Mouse (Mus musculus) layer of hippocampus, postnatal 36 days (tissue): ENCODE measurements around the gene Myh7. TPM values are rescaled to one million over a fixed set of nuclear protein-coding genes. Genes with fewer than 3 reads are reported as not detected.

Source experiments
- DNase-seq, 2 experiments: peaks; one replicate each; pipeline ENCODE4 v3.0.0; 2022
- total RNA-seq, 2 experiments: library from RNA; stranded (reverse); gene quantifications; 2 replicates each; pipeline ENCODE4 v1.2.3; 2021

The Myh7 gene
- total RNA-seq, 2 experiments from 2014 or later, result 7.9 to 9.2 TPM

- DNase-seq, result no peak
These were observed 53.1 kb downstream of the Myh7 start for GRCm38 (mm10) chr14:54941024-54941978.

DNA sequence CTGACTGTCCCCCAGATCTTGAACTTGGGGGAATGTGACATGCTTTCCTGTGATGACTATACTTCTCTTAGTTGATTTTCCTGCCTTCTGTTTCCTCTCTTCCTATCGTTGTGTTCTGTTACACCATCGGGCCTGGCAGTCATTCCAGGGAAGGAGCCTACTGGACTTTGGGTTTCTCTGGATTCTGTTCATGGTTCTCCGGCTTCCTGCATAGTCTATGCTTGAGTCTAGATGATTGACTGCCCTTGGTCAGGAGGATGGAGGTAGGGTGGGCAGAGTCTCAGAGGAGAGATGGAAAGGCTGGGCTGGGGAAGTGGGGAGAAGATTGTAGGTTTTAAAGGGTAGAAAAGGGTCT, 54.3 kb downstream of the Myh7 start:
- no peak for DNase-seq

DNA sequence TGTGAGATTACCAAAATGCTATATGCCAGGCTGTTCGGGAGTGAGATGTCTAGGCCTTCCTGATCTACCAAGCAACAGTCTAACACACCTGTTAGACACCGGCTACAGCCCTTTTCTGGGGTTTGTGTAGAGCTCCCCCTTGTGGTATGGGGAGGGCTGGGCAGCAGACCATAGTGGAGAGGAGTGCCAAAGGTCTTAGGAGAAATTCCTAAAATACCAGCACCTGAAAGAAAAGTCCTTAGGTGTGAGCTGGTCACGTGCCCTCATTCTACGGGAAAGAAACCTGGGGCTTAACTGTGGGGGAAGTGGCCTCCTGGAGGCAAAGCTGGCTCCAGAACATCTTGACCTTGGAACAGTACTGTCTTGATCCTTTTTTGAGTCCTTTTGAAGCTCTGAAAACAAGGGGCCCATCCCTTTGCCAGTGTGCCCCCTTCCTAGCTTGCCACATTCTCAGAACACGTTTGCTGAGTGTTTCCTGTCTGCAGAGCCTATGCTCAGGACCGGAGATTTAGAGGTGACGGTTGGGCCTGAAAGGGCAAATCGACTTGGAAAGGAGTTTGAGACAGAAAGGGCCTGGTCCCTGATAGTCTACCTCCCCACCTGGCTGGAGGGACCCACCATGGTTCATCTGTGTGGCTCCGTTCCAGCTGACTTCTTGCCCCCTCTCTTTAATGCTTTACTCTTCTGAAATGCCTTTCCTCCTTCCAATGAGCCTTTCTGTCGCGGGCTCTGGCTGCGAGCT, 54.8 kb downstream of the Myh7 start:
- DNase-seq, result peak; percentile 46 to 56

DNA sequence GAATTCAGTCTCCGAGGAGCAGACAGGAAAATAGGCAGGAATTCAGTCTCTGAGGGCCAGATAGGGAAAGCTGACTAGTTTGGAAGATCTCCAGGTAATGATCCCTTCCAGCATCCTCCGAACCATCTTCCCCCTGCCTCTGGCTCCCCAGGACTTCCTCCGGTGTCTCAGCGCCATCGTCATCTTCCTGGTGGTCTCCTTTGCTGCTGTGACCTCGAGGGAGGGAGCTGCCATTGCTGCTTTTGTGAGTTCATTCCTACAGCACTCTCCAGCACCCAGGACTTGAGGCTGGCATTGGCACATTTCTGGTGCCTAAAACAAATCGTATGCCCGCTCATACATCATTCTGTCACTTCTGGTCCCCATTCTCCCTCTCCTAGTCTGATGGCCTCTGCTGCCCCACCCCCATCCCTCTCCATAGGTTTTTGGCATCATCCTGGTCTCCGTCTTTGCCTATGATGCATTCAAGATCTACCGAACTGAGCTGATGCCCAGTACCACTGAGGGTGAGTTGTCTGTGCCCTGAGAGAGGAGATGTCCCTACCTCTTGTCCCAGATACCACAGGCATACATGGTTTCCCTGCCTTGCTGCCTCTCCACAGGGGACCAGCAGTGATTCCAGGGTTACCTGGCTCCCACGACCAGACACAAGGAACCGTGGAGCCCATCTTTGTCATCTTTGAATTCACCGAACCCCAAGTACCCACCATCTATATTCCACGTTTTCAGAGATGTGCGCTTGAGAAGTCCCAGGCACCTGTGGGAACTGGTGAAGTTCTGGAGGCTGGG, 55.8 kb downstream of the Myh7 start:
- DNase-seq, result no peak

DNA sequence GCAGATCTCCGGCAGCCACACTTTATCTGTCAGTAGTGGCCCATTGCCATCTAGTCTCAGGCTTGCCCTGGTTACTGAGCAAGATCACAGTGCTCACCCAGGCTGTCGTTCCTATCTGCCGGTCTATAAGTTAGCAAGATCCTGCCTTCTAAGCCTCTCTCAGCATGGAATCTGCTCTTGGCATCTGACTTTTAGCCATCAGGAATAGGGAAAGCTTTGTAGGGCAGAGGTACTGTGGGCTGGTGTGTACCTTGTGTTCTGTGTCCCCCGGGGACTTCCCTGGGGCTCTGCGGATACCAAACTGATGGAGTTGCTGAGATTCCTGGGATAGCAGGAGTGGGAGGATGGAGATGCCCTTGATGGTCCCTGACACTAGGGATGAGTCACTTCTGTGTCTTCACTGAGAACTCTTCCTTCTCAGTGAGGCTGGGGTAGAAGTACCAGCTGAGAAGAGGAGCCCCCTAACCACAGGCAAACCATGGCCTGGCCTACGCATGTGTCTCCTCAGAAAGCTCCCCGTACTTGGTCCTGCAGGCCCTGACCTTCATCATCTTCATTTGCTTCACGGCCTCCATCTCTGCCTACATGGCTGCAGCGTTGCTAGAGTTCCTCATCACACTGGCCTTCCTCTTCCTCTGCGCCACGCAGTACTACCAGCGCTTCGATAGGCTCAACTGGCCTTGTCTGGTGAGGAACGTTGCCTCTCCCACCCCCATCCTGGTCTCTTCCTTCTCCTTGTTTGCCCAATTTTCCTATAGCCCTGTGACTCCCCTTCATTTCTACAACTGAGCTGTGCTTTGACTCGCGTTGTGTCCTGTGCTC, 56.9 kb downstream of the Myh7 start:
- DNase-seq, result no peak

DNA sequence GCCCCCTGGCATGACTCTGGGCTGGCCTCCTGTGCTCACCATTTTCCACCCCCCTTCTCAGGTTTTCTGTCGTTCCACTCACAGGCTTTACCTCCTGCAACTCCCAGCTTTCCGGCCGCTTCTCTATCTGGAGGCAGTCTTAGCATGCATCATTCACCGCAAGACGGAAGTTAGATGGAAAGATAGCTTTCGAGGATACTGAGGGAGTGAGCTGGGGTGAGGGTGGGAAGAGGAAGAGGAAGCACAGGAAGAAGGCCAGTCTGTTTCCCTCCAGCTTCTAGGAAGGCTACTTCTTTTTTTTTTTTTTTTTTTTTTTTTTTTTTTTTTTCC, 57.6 kb downstream of the Myh7 start:
- no peak for DNase-seq

- peak; percentile 69 to 74 for DNase-seq
These were observed 58.3 kb downstream of the Myh7 start, which contains the start of gene Cmtm5 for GRCm38 (mm10) chr14:54935904-54936830. Gene Cmtm5 (plus strand): TSS chr14:54936261.

DNA sequence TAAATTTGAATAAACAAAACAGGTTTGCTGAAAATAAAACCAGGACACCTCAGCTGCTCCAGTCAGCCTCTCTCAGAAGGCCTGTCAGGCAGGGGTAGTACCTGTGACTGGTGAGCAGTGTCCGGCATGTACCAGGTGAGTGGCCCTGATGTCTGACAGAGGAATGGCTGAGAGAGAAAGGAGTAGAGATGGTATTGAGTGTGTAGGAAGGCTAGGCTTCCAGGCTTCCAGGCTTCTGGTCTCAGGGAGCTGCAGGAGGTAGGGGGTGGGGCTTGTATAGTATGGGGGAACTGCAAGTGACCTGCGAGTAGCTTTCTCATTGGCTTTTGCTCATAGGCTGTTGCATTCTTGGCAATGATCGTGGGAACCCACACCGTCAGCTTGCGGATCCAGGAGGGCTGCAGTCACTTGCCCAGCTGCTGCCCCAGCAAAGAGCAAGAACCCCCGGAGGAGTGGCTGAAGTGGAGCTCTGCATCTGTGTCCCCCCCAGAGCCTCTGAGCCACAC, 61.7 kb downstream of the Myh7 start, which contains the start of gene Il25:
Il25 (plus strand) TSS at position 51 of the 506 bp plus-strand sequence.
- DNase-seq, result no peak

DNA sequence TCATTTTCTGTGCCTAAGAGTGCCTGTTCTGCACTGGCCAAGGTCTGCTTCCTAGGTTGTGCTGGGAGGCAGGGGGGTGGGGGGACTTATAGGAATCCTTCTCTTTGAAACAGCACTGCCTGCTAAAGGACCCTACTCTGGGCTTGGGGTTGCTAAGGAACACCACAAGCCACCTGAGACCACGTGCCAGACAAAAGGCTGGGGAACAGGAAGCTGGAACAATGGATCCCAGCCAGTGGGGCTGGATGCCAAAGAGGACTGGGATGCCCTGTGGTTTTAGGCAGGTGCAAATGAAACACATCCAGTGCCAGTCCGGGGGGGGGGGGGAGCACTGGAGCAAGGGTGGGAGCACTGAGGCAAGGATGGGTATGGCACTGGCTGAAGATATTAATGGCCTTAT, 64.0 kb downstream of the Myh7 start:
- no peak for DNase-seq

DNA sequence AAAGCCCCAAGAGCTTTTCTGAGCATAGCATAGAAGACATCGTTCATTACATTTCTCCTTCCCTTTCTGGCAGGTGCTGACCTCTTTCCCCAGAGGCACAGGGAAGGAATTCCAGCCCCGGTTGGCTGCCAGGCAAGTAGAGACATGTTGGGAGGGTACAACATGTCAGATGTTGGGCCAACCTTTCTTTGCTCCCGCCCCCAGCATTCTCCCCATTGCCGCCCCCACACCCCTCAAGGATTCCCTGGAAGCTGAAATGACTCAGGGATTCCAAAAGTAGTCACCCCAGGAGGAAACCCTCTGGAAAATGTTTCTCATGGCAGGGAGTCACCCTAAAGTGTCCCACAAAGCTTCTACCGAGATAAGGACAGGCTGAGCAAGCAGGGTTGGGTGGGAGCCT, 64.6 kb downstream of the Myh7 start:
- no peak for DNase-seq

DNA sequence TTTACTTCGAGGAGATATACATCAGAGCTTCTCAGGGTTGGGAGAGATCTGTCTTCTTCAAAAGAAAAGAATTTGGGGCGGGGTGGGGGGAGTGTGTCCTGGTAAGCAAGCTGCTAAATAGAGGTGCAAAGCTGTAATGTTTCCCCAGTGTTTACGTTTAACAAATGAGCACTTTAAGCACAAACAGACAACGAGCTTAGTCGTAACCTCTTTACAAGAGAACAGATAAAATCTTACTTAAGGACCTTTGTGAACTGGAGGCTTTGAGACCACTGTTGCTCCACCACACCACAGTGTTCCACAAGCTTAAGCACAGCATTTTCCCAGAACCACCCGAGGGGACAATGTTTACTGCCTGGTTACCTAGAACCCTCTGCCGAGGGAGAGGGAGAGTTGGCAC, 67.1 kb downstream of the Myh7 start:
- no peak for DNase-seq

DNA sequence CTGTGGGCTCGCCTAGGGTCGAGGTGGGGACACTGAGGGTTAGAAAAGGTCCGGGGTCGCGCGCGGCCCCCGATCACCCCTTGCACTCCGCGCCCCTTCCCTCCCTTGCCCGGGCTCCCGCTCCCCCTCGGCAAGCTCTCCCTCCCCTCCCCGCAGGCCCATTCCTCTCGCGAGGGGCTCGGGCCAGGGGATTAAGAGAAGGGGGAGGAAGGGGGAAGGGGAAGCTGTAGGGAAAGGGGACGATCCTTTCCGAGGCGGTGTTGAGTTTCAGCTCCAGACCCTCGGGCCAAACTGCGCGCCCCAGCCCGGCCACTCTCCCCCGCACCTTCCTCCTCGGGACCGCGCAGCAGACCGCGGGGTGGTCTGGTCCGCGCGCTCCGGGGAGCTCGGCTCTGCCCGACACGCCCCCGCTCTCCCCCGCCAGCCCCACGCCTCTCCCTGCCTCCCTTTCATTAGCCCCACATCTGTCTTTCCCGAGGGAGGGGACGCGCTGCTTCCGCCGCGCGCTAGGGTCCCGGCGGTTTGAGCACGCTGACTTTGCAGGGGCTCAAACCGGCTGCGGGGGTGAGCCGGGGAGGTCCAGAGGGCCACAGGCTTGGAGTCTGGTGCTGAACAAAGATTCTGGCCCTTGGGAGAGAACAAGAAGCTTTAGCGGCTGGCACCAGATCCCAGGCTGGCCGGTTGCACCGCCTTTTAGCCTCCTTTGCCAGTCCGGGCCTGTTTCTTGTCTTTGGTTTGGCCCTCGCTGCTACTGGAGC, 67.8 kb downstream of the Myh7 start:
- DNase-seq, result peak; percentile 36 to 45

- peak; percentile 43 to 56 for DNase-seq
These were observed 68.8 kb downstream of the Myh7 start, which contains the start of gene Efs for GRCm38 (mm10) chr14:54925349-54926342. Gene Efs (minus strand): TSS chr14:54926126.

DNA sequence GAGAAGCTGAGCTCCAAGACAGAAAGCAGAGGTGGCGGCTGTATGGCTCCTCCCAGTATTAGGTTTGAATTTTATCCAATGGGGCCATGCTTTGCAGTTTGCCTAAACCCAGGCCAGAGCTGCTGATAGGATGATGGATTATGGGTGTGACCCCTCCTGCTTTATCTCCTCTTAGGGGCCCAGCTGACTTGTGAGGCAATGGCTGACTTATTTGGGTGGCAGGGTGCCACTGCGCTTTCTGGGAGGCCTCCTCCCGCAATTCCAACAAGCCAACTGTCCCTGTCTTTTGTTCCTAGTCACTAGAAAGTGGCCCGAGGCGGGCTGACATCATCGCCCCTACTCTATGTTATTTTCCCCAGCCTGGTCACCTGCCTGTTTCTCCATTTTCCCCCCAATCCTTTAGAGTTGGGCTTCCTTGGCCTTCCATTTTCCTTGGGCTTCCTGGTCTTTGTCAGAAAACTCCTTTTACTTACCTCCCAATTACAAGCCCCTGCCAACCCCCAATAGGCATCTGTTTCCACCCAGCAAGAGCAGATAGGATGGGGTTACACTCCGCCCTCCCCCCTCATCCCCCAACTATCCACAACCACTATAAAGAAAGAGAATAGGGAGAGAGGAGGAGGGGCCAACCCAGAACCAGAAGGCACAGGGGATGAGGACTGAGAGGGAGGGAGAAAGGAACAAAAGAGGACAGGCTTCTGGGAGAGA, 69.6 kb downstream of the Myh7 start:
- DNase-seq, result no peak
